Mouse (Mus musculus) neural tube, embryonic 12.5 days (tissue): ENCODE measurements around the gene Nhlrc2. TPM values are rescaled to one million over a fixed set of nuclear protein-coding genes. Genes with fewer than 3 reads are reported as not detected.

Experiments
- ATAC-seq: fragments of 200-750 bp; cut with Nextera tagmentation; 2 replicates; pipeline ENCODE4 v1.8.0; 2017; ENCODE audit warnings: low read depth, mild to moderate bottlenecking, moderate TSS enrichment, moderate library complexity; ENCODE audit not compliant: low FRiP score
- H3K27ac ChIP-seq: fragments of 300-500 bp; sonication (generic); 2 replicates; pipeline ENCODE4 v1.5.1; 2016
- H3K27me3 ChIP-seq: fragments of 300-500 bp; sonication (generic); replicated peaks from 2 replicates; pipeline ENCODE4 v1.6.1; 2016; ENCODE audit warnings: mild to moderate bottlenecking
- H3K36me3 ChIP-seq: fragments of 300-500 bp; sonication (generic); 2 replicates; pipeline ENCODE4 v1.6.1; 2016; ENCODE audit warnings: mild to moderate bottlenecking
- H3K4me1 ChIP-seq: fragments of 300-500 bp; sonication (generic); 2 replicates; pipeline ENCODE4 v1.6.1; 2016
- H3K4me2 ChIP-seq: fragments of 300-500 bp; sonication (generic); replicated peaks from 2 replicates; pipeline ENCODE4 v1.6.1; 2016; ENCODE audit warnings: mild to moderate bottlenecking
- H3K4me3 ChIP-seq: fragments of 300-500 bp; sonication (generic); 2 replicates; pipeline ENCODE4 v1.5.1; 2016
- H3K9ac ChIP-seq: fragments of 300-500 bp; sonication (generic); 2 replicates; pipeline ENCODE4 v1.6.1; 2016; ENCODE audit warnings: mild to moderate bottlenecking
- H3K9me3 ChIP-seq: fragments of 300-500 bp; sonication (generic); 2 replicates; pipeline ENCODE4 v1.6.1; 2016; ENCODE audit warnings: mild to moderate bottlenecking
- WGBS: fragments of 180-500 bp; shearing (Covaris S2); methylation state at CpG from one replicate; pipeline ENCODE4 v1.1.7; 2016; 5-methylcytosine and 5-hydroxymethylcytosine counted together
- polyA plus RNA-seq: library from polyadenylated mRNA; unstranded; fragments of >200 nt; fragmentation: Nextera tagmentation; extraction: Ambion mirVana; gene quantifications from 2 replicates; pipeline ENCODE4 v1.2.1, GENCODE M21; 2016

The Nhlrc2 gene
- polyA plus RNA-seq, 1 experiment from 2014 or later: 12.7 TPM

- WGBS: 95% methylated on average over 12 of the region's 12 CpGs
- H3K9me3 ChIP-seq: no peaks in the 10 kb centered on the region
- peaks cover 4% of the 10 kb centered on the region; the same call in 1 of the 2 replicates for H3K4me1 ChIP-seq
- H3K4me3 ChIP-seq: no peak overlapping the region
- no peak overlapping the region for H3K27ac ChIP-seq
- H3K9ac ChIP-seq: no peak overlapping the region
- H3K4me2 ChIP-seq: no peak overlapping the region
- no peaks in the 10 kb centered on the region for H3K27me3 ChIP-seq
- ATAC-seq: no peak
- H3K36me3 ChIP-seq: peaks cover 11% of the 10 kb centered on the region
Observed at GRCm38 (mm10) chr19:56543320-56543719, 4.7 kb upstream of the Nhlrc2 start.

- Histone ChIP-seq H3K4me3 (no peak overlapping the region), H3K4me2 (no peak overlapping the region), H3K9ac (no peak overlapping the region), H3K36me3 (peaks cover 10% of the 10 kb centered on the region), H3K27me3 (no peaks in the 10 kb centered on the region), H3K27ac (no peak overlapping the region), H3K4me1 (peaks cover 11% of the 10 kb centered on the region), H3K9me3 (no peaks in the 10 kb centered on the region)
- no peak for ATAC-seq
- 93% methylated on average over 13 of the region's 13 CpGs for WGBS
Observed at GRCm38 (mm10) chr19:56544681-56545388, 3.2 kb upstream of the Nhlrc2 start.

GRCm38 (mm10) chr19:56546031-56546430 lies 2.0 kb upstream of the Nhlrc2 start:
- ATAC-seq: no peak
- no peak overlapping the region for H3K4me3 ChIP-seq
- H3K4me2 ChIP-seq: no peak overlapping the region
- no peak overlapping the region for H3K27ac ChIP-seq
- H3K36me3 ChIP-seq: peaks cover 7% of the 10 kb centered on the region
- no peaks in the 10 kb centered on the region for H3K9me3 ChIP-seq
- peaks cover 13% of the 10 kb centered on the region for H3K4me1 ChIP-seq
- no peak overlapping the region for H3K9ac ChIP-seq
- no peaks in the 10 kb centered on the region for H3K27me3 ChIP-seq

- WGBS: 11% methylated on average over 20 of the region's 20 CpGs
- Histone ChIP-seq H3K36me3 (peaks cover 18% of the 10 kb centered on the region), H3K9ac (peak within 1 kb of the TSS; percentile 89), H3K9me3 (no peaks in the 10 kb centered on the region), H3K4me3 (peak within 1 kb of the TSS; percentile 87), H3K4me2 (peak within 1 kb of the TSS; percentile 69), H3K27ac (peak within 1 kb of the TSS; percentile 83), H3K4me1 (peaks cover 13% of the 10 kb centered on the region), H3K27me3 (no peaks in the 10 kb centered on the region)
- ATAC-seq: peak; percentile 76
Observed at GRCm38 (mm10) chr19:56547456-56548229, 418 bp upstream of the Nhlrc2 start, which contains the start of gene Dclre1a. Dclre1a (minus strand) TSS chr19:56548222.

- no peak overlapping the region; the same call in 1 of the 2 replicates for H3K27ac ChIP-seq
- H3K4me2 ChIP-seq: peak overlapping the region; percentile 69
- ATAC-seq: peak; percentile 63; the same call in 1 of the 2 replicates
- WGBS: 30% methylated on average over 18 of the region's 18 CpGs
- peaks cover 27% of the 10 kb centered on the region for H3K36me3 ChIP-seq
- peak overlapping the region; percentile 87 for H3K4me3 ChIP-seq
- no peaks in the 10 kb centered on the region for H3K27me3 ChIP-seq
- no peaks in the 10 kb centered on the region for H3K9me3 ChIP-seq
- H3K4me1 ChIP-seq: peaks cover 13% of the 10 kb centered on the region
- H3K9ac ChIP-seq: peak overlapping the region; percentile 89
Observed at GRCm38 (mm10) chr19:56549033-56549680, 1.1 kb downstream of the Nhlrc2 start.

- Histone ChIP-seq H3K27ac (no peak overlapping the region), H3K9me3 (no peaks in the 10 kb centered on the region), H3K4me3 (no peak overlapping the region), H3K36me3 (peaks cover 35% of the 10 kb centered on the region), H3K27me3 (no peaks in the 10 kb centered on the region), H3K4me2 (no peak overlapping the region), H3K4me1 (peaks cover 9% of the 10 kb centered on the region), H3K9ac (no peak overlapping the region)
- ATAC-seq: no peak
- WGBS: 96% methylated on average over 3 of the region's 3 CpGs
Observed at GRCm38 (mm10) chr19:56553177-56553576, 5.1 kb downstream of the Nhlrc2 start.

- no peaks in the 10 kb centered on the region for H3K4me1 ChIP-seq
- no peak overlapping the region for H3K9ac ChIP-seq
- H3K4me3 ChIP-seq: no peak overlapping the region
- WGBS: 89% methylated on average over 5 of the region's 5 CpGs
- peaks cover 41% of the 10 kb centered on the region for H3K36me3 ChIP-seq
- ATAC-seq: no peak
- no peaks in the 10 kb centered on the region for H3K27me3 ChIP-seq
- H3K27ac ChIP-seq: no peak overlapping the region
- H3K9me3 ChIP-seq: no peaks in the 10 kb centered on the region
- H3K4me2 ChIP-seq: no peak overlapping the region
Observed at GRCm38 (mm10) chr19:56555972-56556371, 7.9 kb downstream of the Nhlrc2 start.

GRCm38 (mm10) chr19:56562433-56563138 lies 14.5 kb downstream of the Nhlrc2 start:
- no peaks in the 10 kb centered on the region for H3K27me3 ChIP-seq
- no peaks in the 10 kb centered on the region for H3K9me3 ChIP-seq
- no peak overlapping the region for H3K27ac ChIP-seq
- no peak overlapping the region for H3K4me2 ChIP-seq
- no peak for ATAC-seq
- H3K4me1 ChIP-seq: peaks cover 4% of the 10 kb centered on the region; the same call in 1 of the 2 replicates
- H3K9ac ChIP-seq: no peak overlapping the region
- no peak overlapping the region for H3K4me3 ChIP-seq
- H3K36me3 ChIP-seq: peaks cover 8% of the 10 kb centered on the region; the same call in 1 of the 2 replicates
- 94% methylated on average over 9 of the region's 9 CpGs for WGBS

- H3K27me3 ChIP-seq: no peaks in the 10 kb centered on the region
- no peak overlapping the region for H3K4me2 ChIP-seq
- peaks cover 4% of the 10 kb centered on the region; the same call in 1 of the 2 replicates for H3K4me1 ChIP-seq
- H3K27ac ChIP-seq: no peak overlapping the region
- no peak overlapping the region for H3K4me3 ChIP-seq
- whole genome bisulfite sequencing: 94% methylated on average over 3 of the region's 3 CpGs
- no peaks in the 10 kb centered on the region for H3K9me3 ChIP-seq
- ATAC-seq: no peak
- H3K9ac ChIP-seq: no peak overlapping the region
- peaks cover 3% of the 10 kb centered on the region; the same call in 1 of the 2 replicates for H3K36me3 ChIP-seq
Observed at GRCm38 (mm10) chr19:56563469-56563868, 15.4 kb downstream of the Nhlrc2 start.

- WGBS: 76% methylated on average over 6 of the region's 6 CpGs
- no peak overlapping the region for H3K9ac ChIP-seq
- peaks cover under 1% of the 10 kb centered on the region; the same call in 1 of the 2 replicates for H3K36me3 ChIP-seq
- ATAC-seq: no peak
- H3K4me3 ChIP-seq: no peak overlapping the region
- no peak overlapping the region for H3K4me2 ChIP-seq
- peaks cover 4% of the 10 kb centered on the region; the same call in 1 of the 2 replicates for H3K4me1 ChIP-seq
- H3K27me3 ChIP-seq: no peaks in the 10 kb centered on the region
- no peak overlapping the region for H3K27ac ChIP-seq
- no peaks in the 10 kb centered on the region for H3K9me3 ChIP-seq
Observed at GRCm38 (mm10) chr19:56565358-56565757, 17.3 kb downstream of the Nhlrc2 start.

- H3K27me3 ChIP-seq: no peaks in the 10 kb centered on the region
- H3K9ac ChIP-seq: no peak overlapping the region
- peaks cover 4% of the 10 kb centered on the region; the same call in 1 of the 2 replicates for H3K4me1 ChIP-seq
- no peaks in the 10 kb centered on the region for H3K9me3 ChIP-seq
- no peak overlapping the region for H3K27ac ChIP-seq
- H3K36me3 ChIP-seq: peaks cover 6% of the 10 kb centered on the region
- 92% methylated on average over 4 of the region's 4 CpGs for WGBS
- H3K4me3 ChIP-seq: no peak overlapping the region
- no peak overlapping the region for H3K4me2 ChIP-seq
- no peak for ATAC-seq
Observed at GRCm38 (mm10) chr19:56566041-56566440, 18.0 kb downstream of the Nhlrc2 start.
